Mouse (Mus musculus) heart, postnatal 25 days (tissue): Measurements from ENCODE around the gene Bcas3. TPM values are rescaled to one million over a fixed set of nuclear protein-coding genes. Genes with fewer than 3 reads are reported as not detected.

Source experiments
- DNase-seq: peaks from one replicate; pipeline ENCODE4 v3.0.0; 2022; ENCODE audit warnings: low spot score
- intact Hi-C: fragments of 180-260 bp; cut with DNase I; formaldehyde crosslinking; loops from one replicate; pipeline ENCODE4 v1.15.1; 2025
- total RNA-seq, 2 experiments: library from RNA; stranded (reverse); gene quantifications; 2 replicates each; pipeline ENCODE4 v1.2.3; 2021

Gene Bcas3
- total RNA-seq, 2 experiments from 2014 or later, result 31.1 to 43.7 TPM

GRCm38 (mm10) chr11:85641486-85641885 is 288.5 kb downstream of the Bcas3 start:
- intact Hi-C loops, result no loop called here
- no peak for DNase-seq

GRCm38 (mm10) chr11:85642591-85642990 is 289.6 kb downstream of the Bcas3 start:
- intact Hi-C loops, result no loop called here
- DNase-seq, result no peak

- intact Hi-C loops, result no loop called here
- DNase-seq, result no peak
These were observed 290.1 kb downstream of the Bcas3 start for GRCm38 (mm10) chr11:85643025-85643424.

DNA sequence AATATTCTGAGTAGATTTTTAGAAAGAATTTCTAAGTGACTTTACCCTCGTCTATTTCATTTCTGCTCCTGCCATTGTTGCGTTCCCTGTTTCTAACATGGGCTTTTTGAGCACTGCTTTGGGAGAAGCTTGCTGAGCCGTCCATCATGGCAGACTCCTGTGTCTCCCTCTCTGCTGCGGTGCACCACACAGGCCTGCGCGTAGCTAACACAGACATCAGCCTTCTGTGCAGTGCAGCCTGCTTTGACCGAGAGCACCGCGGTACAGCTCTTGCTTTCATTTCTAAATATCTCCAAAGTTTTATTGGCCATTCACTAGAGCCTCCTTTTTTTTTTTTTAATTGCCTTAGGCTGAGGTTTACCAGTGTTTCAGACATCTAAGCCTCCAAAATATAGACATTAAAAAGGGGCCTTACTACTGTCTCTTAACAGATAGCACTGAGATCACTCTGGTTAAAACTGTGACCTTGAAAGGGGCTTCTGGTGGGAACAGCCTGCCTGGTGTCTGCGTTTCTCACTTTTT is 290.6 kb downstream of the Bcas3 start:
- DNase-seq, result no peak
- intact Hi-C loops, result no loop called here

DNA sequence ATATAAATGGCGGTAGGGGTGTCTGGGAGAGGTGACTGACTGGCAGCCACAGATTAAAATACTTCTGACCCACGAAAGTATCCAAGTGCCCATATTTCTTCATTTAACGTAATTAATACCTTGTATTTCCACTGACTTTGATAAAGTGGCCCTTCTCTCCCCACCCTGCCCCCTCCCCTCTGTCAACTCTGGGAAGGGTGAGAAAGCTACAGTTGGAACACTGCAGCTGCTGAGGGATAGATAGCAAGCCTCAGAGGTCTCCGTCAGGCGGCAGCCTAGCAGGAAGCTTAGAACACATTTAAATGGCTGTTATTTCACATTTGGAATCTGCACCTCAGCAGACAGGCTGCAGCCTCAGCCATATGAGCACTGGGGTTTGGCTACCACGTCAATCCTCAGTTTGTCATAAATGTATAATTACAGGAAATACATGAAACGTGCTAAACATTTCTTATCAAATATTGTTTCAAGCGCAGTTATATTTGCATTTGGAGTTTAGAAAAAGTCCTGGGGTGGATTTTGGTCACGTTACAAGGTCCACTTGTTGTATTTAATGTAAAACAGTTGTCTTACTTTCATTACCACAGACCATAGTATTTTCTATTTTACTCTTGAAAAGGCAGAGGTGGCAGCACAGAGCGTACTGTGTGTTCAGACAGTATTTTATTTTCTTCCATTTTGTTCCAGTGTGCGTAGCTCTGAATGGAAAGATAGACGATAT is 291.2 kb downstream of the Bcas3 start:
- intact Hi-C loops, result no loop called here
- no peak for DNase-seq

- intact Hi-C loops, result no loop called here
These were observed 291.7 kb downstream of the Bcas3 start for GRCm38 (mm10) chr11:85644748-85645060.

GRCm38 (mm10) chr11:85645152-85645835 is 292.3 kb downstream of the Bcas3 start:
- no peak for DNase-seq
- intact Hi-C loops, result no loop called here

More at GRCm38 (mm10) chr11:85644748-85645060, 291.7 kb downstream of the Bcas3 start:
- no peak for DNase-seq

- intact Hi-C loops, result no loop called here
- DNase-seq, result no peak
These were observed 295.9 kb downstream of the Bcas3 start for GRCm38 (mm10) chr11:85648893-85649292.

DNA sequence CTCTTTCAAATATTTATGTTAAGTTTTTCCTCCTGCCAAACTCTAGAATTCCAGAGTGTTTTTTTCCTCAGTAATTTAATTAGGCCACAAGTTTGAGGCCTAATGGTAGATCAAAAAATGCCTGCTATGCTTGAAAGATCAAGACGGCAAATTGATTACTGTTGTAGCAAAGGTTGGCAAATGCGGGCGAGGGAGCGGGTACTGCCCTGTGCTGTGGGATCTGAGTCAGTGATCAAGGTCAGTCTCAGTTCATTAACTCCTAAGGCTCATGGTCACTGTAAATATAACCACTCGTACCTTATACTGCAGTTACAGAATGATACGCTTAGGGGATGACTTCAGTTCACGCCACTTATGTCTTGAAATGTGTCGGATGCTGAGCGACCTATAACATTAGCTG is 296.4 kb downstream of the Bcas3 start:
- intact Hi-C loops, result no loop called here
- no peak for DNase-seq

- intact Hi-C loops, result no loop called here
These were observed 304.5 kb downstream of the Bcas3 start for GRCm38 (mm10) chr11:85657471-85657870.

GRCm38 (mm10) chr11:85660304-85660703 is 307.3 kb downstream of the Bcas3 start:
- no peak for DNase-seq
- intact Hi-C loops, result no loop called here

More at GRCm38 (mm10) chr11:85657471-85657870, 304.5 kb downstream of the Bcas3 start:
- no peak for DNase-seq

DNA sequence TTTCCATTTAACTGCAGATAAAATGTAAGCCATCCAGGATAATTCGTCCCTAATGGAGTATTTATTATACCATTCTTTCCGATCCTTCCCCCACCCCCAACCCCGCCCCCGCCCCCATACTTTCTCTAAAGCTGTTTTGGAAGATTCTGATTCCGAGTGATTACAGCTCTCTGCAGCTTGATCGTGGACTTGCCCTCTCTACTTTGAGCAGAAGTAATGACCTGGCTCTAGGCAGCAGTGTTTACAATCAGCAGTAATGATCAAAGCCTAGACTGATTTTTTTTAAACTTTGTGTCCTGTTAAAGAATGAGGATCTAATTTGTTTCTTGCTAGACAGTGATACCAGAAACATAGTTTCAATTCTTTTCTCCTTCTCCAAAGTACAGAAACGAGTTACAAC is 314.2 kb downstream of the Bcas3 start:
- intact Hi-C loops, result no loop called here
- no peak for DNase-seq

GRCm38 (mm10) chr11:85667741-85668140 is 314.8 kb downstream of the Bcas3 start:
- no peak for DNase-seq
- intact Hi-C loops, result no loop called here

DNA sequence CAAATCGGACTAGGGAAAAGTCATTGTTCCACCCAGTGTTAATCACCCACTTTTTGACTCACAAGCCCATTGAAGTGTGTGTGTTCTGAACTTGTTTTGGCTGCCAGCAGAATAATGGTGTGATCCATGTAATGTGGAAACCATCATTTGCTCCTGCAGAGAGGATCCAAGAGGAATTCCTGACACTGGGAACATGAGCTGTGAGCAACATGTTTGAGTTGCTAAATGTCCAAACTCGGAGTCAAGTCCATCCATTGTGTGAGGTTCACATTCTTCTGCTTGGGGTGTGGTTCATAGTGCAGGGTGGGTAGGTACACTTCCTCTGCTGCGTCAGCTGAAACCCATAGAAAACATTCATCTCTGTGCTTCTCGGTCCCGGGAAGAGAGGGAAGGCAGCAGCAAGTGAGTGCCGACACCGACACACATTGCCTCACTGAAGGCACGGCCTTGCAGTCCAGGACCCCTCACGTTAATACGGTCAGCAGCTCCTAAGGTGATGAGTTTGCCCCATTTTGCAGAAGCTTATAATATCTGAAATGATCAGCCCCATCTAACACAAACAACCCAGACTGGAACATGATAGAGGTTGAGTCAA is 320.0 kb downstream of the Bcas3 start:
- intact Hi-C loops, result no loop called here
- no peak for DNase-seq

GRCm38 (mm10) chr11:85675244-85675643 is 322.3 kb downstream of the Bcas3 start:
- DNase-seq, result no peak
- intact Hi-C loops, result no loop called here

DNA sequence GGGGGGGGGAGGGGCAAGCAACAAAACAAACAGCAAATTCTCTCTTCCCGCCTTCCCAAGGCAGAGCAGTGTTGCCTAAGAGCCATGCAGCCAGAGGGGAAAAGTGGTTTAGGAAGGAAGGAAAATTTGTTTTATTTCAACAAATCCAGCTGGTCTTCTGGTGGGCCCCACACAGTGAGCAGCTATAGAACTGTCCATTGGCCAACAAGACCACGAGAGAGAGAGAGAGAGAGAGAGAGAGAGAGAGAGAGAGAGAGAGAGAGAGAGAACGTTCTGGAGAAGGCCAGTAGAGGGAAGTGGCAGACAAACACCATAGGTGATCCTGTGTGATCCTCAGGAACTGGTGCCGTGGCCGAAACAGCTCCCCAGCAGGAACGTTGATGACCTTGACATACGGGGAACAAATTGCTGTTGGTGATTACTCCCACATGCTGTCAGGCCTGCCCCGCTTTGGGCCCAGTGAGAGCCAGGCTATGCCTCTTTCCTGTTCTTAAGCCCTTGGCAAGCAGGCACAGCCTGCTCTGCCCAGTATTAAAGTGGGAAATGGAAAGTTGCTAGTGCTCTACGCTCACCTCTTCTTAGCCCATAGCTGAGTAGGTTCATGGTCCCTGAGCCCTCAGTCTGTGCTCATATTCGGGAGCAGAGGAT is 323.5 kb downstream of the Bcas3 start:
- no peak for DNase-seq
- intact Hi-C loops, result no loop called here

DNA sequence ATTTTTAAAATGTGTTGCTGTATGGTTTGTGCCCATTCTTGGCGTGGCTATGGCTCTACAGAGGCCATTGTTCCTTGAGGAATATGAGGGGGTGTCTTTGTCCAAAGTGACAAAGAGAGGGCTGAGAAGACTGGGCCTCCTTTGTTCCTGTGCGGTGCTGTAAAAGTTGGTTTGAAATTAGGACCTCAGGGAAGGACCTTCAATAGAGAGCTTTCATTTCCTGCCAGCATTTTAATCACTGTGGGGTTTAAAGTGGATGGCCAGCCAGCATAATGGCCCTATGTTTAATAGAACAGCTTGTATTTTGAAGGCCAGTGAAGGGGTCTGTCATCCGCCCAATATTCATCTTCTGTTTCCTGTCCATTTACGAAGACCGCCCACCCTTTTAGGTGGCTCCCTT is 325.7 kb downstream of the Bcas3 start:
- no peak for DNase-seq
- intact Hi-C loops, result no loop called here

DNA sequence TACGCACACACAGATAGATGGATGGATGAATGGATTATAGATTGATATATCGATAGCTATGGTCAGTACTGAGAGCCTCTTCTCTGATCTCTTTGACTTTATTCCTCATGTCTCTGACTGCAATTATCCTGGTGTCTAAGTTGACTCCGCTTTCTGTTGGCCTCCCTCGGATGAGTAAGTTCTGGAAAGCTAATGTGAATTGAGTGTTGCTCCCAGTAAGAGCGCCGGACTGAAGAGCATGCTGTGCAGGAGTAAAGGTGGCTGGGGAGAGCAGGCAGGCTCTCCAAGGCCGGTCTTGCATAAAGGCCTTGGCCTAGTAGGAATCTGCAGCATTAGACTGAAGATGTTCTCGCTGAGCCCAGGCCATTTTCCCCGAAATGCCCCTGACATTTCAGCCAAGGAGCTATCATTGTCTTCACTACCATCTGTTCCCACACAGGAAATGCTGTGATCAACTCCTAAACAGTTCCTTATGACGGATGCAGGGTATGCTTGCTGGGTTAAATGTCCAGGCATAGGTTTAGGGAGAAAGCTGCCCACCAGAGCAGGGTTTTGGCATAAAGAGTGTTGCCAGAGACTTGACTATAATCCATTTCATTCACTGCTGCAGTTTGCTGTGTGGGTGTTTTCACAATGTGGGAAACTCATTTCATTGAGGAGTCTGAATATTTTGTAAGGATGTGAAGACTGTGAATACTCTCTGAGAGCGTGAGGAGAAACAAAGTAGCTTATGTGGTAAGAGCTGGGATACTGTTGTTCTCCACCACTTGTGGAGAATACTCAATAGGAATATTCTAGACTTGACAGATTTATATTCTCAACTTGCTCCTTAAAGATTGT is 328.8 kb downstream of the Bcas3 start:
- intact Hi-C loops, result no loop called here
- DNase-seq, result no peak

- intact Hi-C loops, result no loop called here
- no peak for DNase-seq
These were observed 332.0 kb downstream of the Bcas3 start for GRCm38 (mm10) chr11:85684981-85685380.
